Mouse (Mus musculus) hindbrain, embryonic 13.5 days (tissue): ENCODE results near the gene Ms4a15. TPM values are rescaled to one million over a fixed set of nuclear protein-coding genes. Genes with fewer than 3 reads are reported as not detected.

ENCODE experiments used
- ATAC-seq: fragments of 200-750 bp; cut with Nextera tagmentation; 2 replicates; pipeline ENCODE4 v1.8.0; 2017; ENCODE audit warnings: moderate TSS enrichment; ENCODE audit not compliant: low FRiP score
- H3K27ac ChIP-seq: fragments of 300-500 bp; sonication (generic); 2 replicates; pipeline ENCODE4 v1.5.1; 2015; ENCODE audit warnings: inconsistent platforms, mild to moderate bottlenecking, moderate library complexity
- H3K27me3 ChIP-seq: fragments of 300-500 bp; sonication (generic); 2 replicates; pipeline ENCODE4 v1.6.1; 2015; ENCODE audit warnings: mild to moderate bottlenecking, inconsistent platforms
- H3K36me3 ChIP-seq: fragments of 300-500 bp; sonication (generic); 2 replicates; pipeline ENCODE4 v1.6.1; 2015; ENCODE audit warnings: mild to moderate bottlenecking, inconsistent platforms
- H3K4me1 ChIP-seq: fragments of 300-500 bp; sonication (generic); replicated peaks from 2 replicates; pipeline ENCODE4 v1.6.1; 2015; ENCODE audit warnings: inconsistent platforms
- H3K4me2 ChIP-seq: fragments of 300-500 bp; sonication (generic); 2 replicates; pipeline ENCODE4 v1.6.1; 2015; ENCODE audit warnings: inconsistent platforms, mild to moderate bottlenecking, moderate library complexity
- H3K4me3 ChIP-seq: fragments of 300-500 bp; sonication (generic); 2 replicates; pipeline ENCODE4 v1.5.1; 2015; ENCODE audit warnings: mild to moderate bottlenecking, inconsistent platforms
- H3K9ac ChIP-seq: fragments of 300-500 bp; sonication (generic); 2 replicates; pipeline ENCODE4 v1.6.1; 2015; ENCODE audit warnings: mild to moderate bottlenecking, inconsistent platforms
- H3K9me3 ChIP-seq: fragments of 300-500 bp; sonication (generic); 2 replicates; pipeline ENCODE4 v1.6.1; 2016; ENCODE audit warnings: inconsistent platforms
- WGBS: fragments of 180-500 bp; shearing (Covaris S2); methylation state at CpG from one replicate; pipeline ENCODE4 v1.1.7; 2015; 5-methylcytosine and 5-hydroxymethylcytosine counted together
- polyA plus RNA-seq: library from polyadenylated mRNA; unstranded; fragments of >200 nt; fragmentation: Nextera tagmentation; extraction: Ambion mirVana; gene quantifications from 2 replicates; pipeline ENCODE4 v1.2.1, GENCODE M21; 2015

Gene Ms4a15
- polyA plus RNA-seq, 1 experiment from 2014 or later, result not detected

- Histone ChIP-seq H3K27me3 (no peaks in the 10 kb centered on the region), H3K36me3 (no peaks in the 10 kb centered on the region), H3K27ac (no peak overlapping the region), H3K4me2 (peak overlapping the region; percentile 29), H3K4me1 (no peaks in the 10 kb centered on the region), H3K4me3 (no peak overlapping the region), H3K9me3 (no peaks in the 10 kb centered on the region), H3K9ac (no peak overlapping the region)
- 13% methylated on average over 18 of the region's 18 CpGs for WGBS
- ATAC-seq, result peak; percentile 65
Measured at GRCm38 (mm10) chr19:10979184-10980168, 13.6 kb downstream of the Ms4a15 start.

GRCm38 (mm10) chr19:10976318-10976717 lies 16.7 kb downstream of the Ms4a15 start:
- no peak overlapping the region for H3K9ac ChIP-seq
- H3K4me2 ChIP-seq, result no peak overlapping the region
- WGBS, result 64% methylated on average over 4 of the region's 4 CpGs

GRCm38 (mm10) chr19:10975187-10975586 lies 17.9 kb downstream of the Ms4a15 start:
- Histone ChIP-seq H3K4me1 (no peaks in the 10 kb centered on the region), H3K4me3 (no peak overlapping the region), H3K36me3 (no peaks in the 10 kb centered on the region), H3K27ac (no peak overlapping the region), H3K27me3 (no peaks in the 10 kb centered on the region), H3K4me2 (no peak overlapping the region), H3K9me3 (peaks cover 7% of the 10 kb centered on the region; the same call in 1 of the 2 replicates), H3K9ac (no peak overlapping the region)
- WGBS, result 87% methylated on average over 2 of the region's 2 CpGs
- ATAC-seq, result no peak

More at GRCm38 (mm10) chr19:10976318-10976717, 16.7 kb downstream of the Ms4a15 start:
- H3K4me3 ChIP-seq, result no peak overlapping the region
- H3K4me1 ChIP-seq, result no peaks in the 10 kb centered on the region
- H3K9me3 ChIP-seq, result peaks cover 7% of the 10 kb centered on the region; the same call in 1 of the 2 replicates
- ATAC-seq, result no peak
- H3K36me3 ChIP-seq, result no peaks in the 10 kb centered on the region
- H3K27me3 ChIP-seq, result no peaks in the 10 kb centered on the region
- H3K27ac ChIP-seq, result no peak overlapping the region

GRCm38 (mm10) chr19:10974238-10974865 lies 18.7 kb downstream of the Ms4a15 start, which contains the start of gene Ms4a10:
Ms4a10 (minus strand) TSS chr19:10974670.
- no peaks in the 10 kb centered on the region for H3K27me3 ChIP-seq
- no peaks in the 10 kb centered on the region for H3K4me1 ChIP-seq
- WGBS, result 74% methylated on average over 4 of the region's 4 CpGs
- ATAC-seq, result no peak
- no peak within 1 kb of the TSS for H3K9ac ChIP-seq
- H3K4me3 ChIP-seq, result no peak within 1 kb of the TSS
- H3K9me3 ChIP-seq, result peaks cover 7% of the 10 kb centered on the region; the same call in 1 of the 2 replicates
- H3K4me2 ChIP-seq, result no peak within 1 kb of the TSS
- no peak within 1 kb of the TSS for H3K27ac ChIP-seq
- no peaks in the 10 kb centered on the region for H3K36me3 ChIP-seq

- no peak for ATAC-seq
- no peaks in the 10 kb centered on the region for H3K4me1 ChIP-seq
- 72% methylated on average over 2 of the region's 2 CpGs for WGBS
- H3K9ac ChIP-seq, result no peak overlapping the region
- H3K4me2 ChIP-seq, result no peak overlapping the region
- H3K36me3 ChIP-seq, result no peaks in the 10 kb centered on the region
- H3K9me3 ChIP-seq, result peaks cover 7% of the 10 kb centered on the region; the same call in 1 of the 2 replicates
- 0 out of 2 replicates have a peak, but pooled peaks cover 4% of the 10 kb centered on the region for H3K27me3 ChIP-seq
- H3K27ac ChIP-seq, result no peak overlapping the region
- no peak overlapping the region for H3K4me3 ChIP-seq
Measured at GRCm38 (mm10) chr19:10973187-10973586, 19.9 kb downstream of the Ms4a15 start.

GRCm38 (mm10) chr19:10972660-10973059 lies 20.4 kb downstream of the Ms4a15 start:
- Histone ChIP-seq H3K4me2 (no peak overlapping the region), H3K4me3 (no peak overlapping the region), H3K27ac (no peak overlapping the region), H3K36me3 (no peaks in the 10 kb centered on the region), H3K9ac (no peak overlapping the region), H3K4me1 (no peaks in the 10 kb centered on the region), H3K27me3 (0 out of 2 replicates have a peak, but pooled peaks cover 4% of the 10 kb centered on the region), H3K9me3 (peaks cover 7% of the 10 kb centered on the region; the same call in 1 of the 2 replicates)
- no peak for ATAC-seq
- 50% methylated on average over 3 of the region's 3 CpGs for WGBS

GRCm38 (mm10) chr19:10970457-10970856 lies 22.6 kb downstream of the Ms4a15 start:
- no peak overlapping the region for H3K9ac ChIP-seq
- 0 out of 2 replicates have a peak, but pooled peaks cover 4% of the 10 kb centered on the region for H3K27me3 ChIP-seq
- H3K4me3 ChIP-seq, result no peak overlapping the region
- no peak overlapping the region for H3K27ac ChIP-seq
- H3K9me3 ChIP-seq, result peaks cover 7% of the 10 kb centered on the region; the same call in 1 of the 2 replicates
- H3K36me3 ChIP-seq, result no peaks in the 10 kb centered on the region
- no peak overlapping the region for H3K4me2 ChIP-seq
- ATAC-seq, result no peak
- WGBS, result 84% methylated on average over 3 of the region's 3 CpGs
- no peaks in the 10 kb centered on the region for H3K4me1 ChIP-seq

- Histone ChIP-seq H3K4me2 (no peak overlapping the region), H3K27me3 (0 out of 2 replicates have a peak, but pooled peaks cover 4% of the 10 kb centered on the region), H3K4me1 (no peaks in the 10 kb centered on the region), H3K9me3 (peaks cover 7% of the 10 kb centered on the region; the same call in 1 of the 2 replicates), H3K9ac (no peak overlapping the region), H3K27ac (no peak overlapping the region), H3K4me3 (no peak overlapping the region), H3K36me3 (no peaks in the 10 kb centered on the region)
- WGBS, result 95% methylated on average over 7 of the region's 7 CpGs
- no peak for ATAC-seq
Measured at GRCm38 (mm10) chr19:10968578-10968977, 24.5 kb downstream of the Ms4a15 start.

- H3K4me1 ChIP-seq, result no peaks in the 10 kb centered on the region
- H3K27ac ChIP-seq, result no peak overlapping the region
- H3K36me3 ChIP-seq, result no peaks in the 10 kb centered on the region
- no peak for ATAC-seq
- no peaks in the 10 kb centered on the region for H3K9me3 ChIP-seq
- H3K27me3 ChIP-seq, result peaks cover 11% of the 10 kb centered on the region
- no peak overlapping the region for H3K4me3 ChIP-seq
- WGBS, result 87% methylated on average over 7 of the region's 7 CpGs
- no peak overlapping the region for H3K4me2 ChIP-seq
- H3K9ac ChIP-seq, result no peak overlapping the region
Measured at GRCm38 (mm10) chr19:10965721-10966120, 27.3 kb downstream of the Ms4a15 start.

- peak; percentile 55; the same call in 1 of the 2 replicates for ATAC-seq
- WGBS, result 45% methylated on average over 12 of the region's 12 CpGs
- Histone ChIP-seq H3K9me3 (no peaks in the 10 kb centered on the region), H3K27ac (no peak overlapping the region), H3K9ac (peak overlapping the region; percentile 39; the same call in 1 of the 2 replicates), H3K36me3 (no peaks in the 10 kb centered on the region), H3K27me3 (peaks cover 20% of the 10 kb centered on the region), H3K4me1 (peaks cover 3% of the 10 kb centered on the region; the same call in 1 of the 2 replicates), H3K4me2 (peak overlapping the region; percentile 25; the same call in 1 of the 2 replicates), H3K4me3 (no peak overlapping the region)
Measured at GRCm38 (mm10) chr19:10959978-10960346, 33.1 kb downstream of the Ms4a15 start.

GRCm38 (mm10) chr19:10959085-10959977 lies 33.7 kb downstream of the Ms4a15 start:
- ATAC-seq, result peak; percentile 77
- Histone ChIP-seq H3K4me1 (peaks cover 3% of the 10 kb centered on the region; the same call in 1 of the 2 replicates), H3K4me2 (peak overlapping the region; percentile 25; the same call in 1 of the 2 replicates)

More at GRCm38 (mm10) chr19:10959085-10959977, 33.7 kb downstream of the Ms4a15 start:
- H3K27ac ChIP-seq, result no peak overlapping the region
- H3K9me3 ChIP-seq, result no peaks in the 10 kb centered on the region
- no peak overlapping the region for H3K4me3 ChIP-seq
- 32% methylated on average over 11 of the region's 11 CpGs for WGBS
- H3K9ac ChIP-seq, result peak overlapping the region; percentile 39; the same call in 1 of the 2 replicates
- H3K36me3 ChIP-seq, result no peaks in the 10 kb centered on the region
- peaks cover 20% of the 10 kb centered on the region for H3K27me3 ChIP-seq
